Mouse (Mus musculus) forebrain, embryonic 12.5 days (tissue): ENCODE measurements around the gene Clip3. TPM values are rescaled to one million over a fixed set of nuclear protein-coding genes. Genes with fewer than 3 reads are reported as not detected.

Source experiments
- ATAC-seq: fragments of 200-750 bp; cut with Nextera tagmentation; 2 replicates; pipeline ENCODE4 v1.8.0; 2017; ENCODE audit warnings: moderate TSS enrichment; ENCODE audit not compliant: low FRiP score
- H3K27ac ChIP-seq: fragments of 300-500 bp; sonication (generic); 2 replicates; pipeline ENCODE4 v1.5.1; 2016; ENCODE audit warnings: mild to moderate bottlenecking
- H3K27me3 ChIP-seq: fragments of 300-500 bp; sonication (generic); 2 replicates; pipeline ENCODE4 v1.6.1; 2016; ENCODE audit warnings: mild to moderate bottlenecking
- H3K36me3 ChIP-seq: fragments of 300-500 bp; sonication (generic); replicated peaks from 2 replicates; pipeline ENCODE4 v1.6.1; 2016; ENCODE audit warnings: mild to moderate bottlenecking
- H3K4me1 ChIP-seq: fragments of 300-500 bp; sonication (generic); 2 replicates; pipeline ENCODE4 v1.6.1; 2016
- H3K4me2 ChIP-seq: fragments of 300-500 bp; sonication (generic); 2 replicates; pipeline ENCODE4 v1.6.1; 2016; ENCODE audit warnings: mild to moderate bottlenecking, moderate library complexity
- H3K4me3 ChIP-seq: fragments of 300-500 bp; sonication (generic); replicated peaks from 2 replicates; pipeline ENCODE4 v1.5.1; 2016; ENCODE audit warnings: mild to moderate bottlenecking
- H3K9ac ChIP-seq: fragments of 300-500 bp; sonication (generic); 2 replicates; pipeline ENCODE4 v1.6.1; 2016; ENCODE audit warnings: mild to moderate bottlenecking
- H3K9me3 ChIP-seq: fragments of 300-500 bp; sonication (generic); 2 replicates; pipeline ENCODE4 v1.6.1; 2016
- WGBS: fragments of 180-500 bp; shearing (Covaris S2); methylation state at CpG from one replicate; pipeline ENCODE4 v1.1.7; 2016; 5-methylcytosine and 5-hydroxymethylcytosine counted together
- polyA plus RNA-seq: library from polyadenylated mRNA; unstranded; fragments of >200 nt; fragmentation: Nextera tagmentation; extraction: Ambion mirVana; gene quantifications from 2 replicates; pipeline ENCODE4 v1.2.1, GENCODE M21; 2016

Clip3 gene
- polyA plus RNA-seq, 1 experiment from 2014 or later, result 77.2 TPM

- H3K4me1 ChIP-seq, result peaks cover 23% of the 10 kb centered on the region
- H3K4me3 ChIP-seq, result no peak overlapping the region
- H3K36me3 ChIP-seq, result no peaks in the 10 kb centered on the region
- H3K27ac ChIP-seq, result no peak overlapping the region
- no peak overlapping the region for H3K4me2 ChIP-seq
- WGBS, result 57% methylated on average over 5 of the region's 5 CpGs
- no peak overlapping the region for H3K9ac ChIP-seq
- no peak for ATAC-seq
- H3K27me3 ChIP-seq, result peaks cover 39% of the 10 kb centered on the region
- no peaks in the 10 kb centered on the region for H3K9me3 ChIP-seq
Measured at GRCm38 (mm10) chr7:30334563-30334962, 43.0 kb downstream of the Clip3 start.

- H3K4me3 ChIP-seq, result no peak overlapping the region
- H3K27ac ChIP-seq, result no peak overlapping the region
- no peaks in the 10 kb centered on the region for H3K36me3 ChIP-seq
- H3K27me3 ChIP-seq, result peaks cover 43% of the 10 kb centered on the region
- H3K9me3 ChIP-seq, result no peaks in the 10 kb centered on the region
- 71% methylated on average over 6 of the region's 6 CpGs for WGBS
- H3K4me2 ChIP-seq, result no peak overlapping the region
- no peak for ATAC-seq
- H3K9ac ChIP-seq, result no peak overlapping the region
- peaks cover 23% of the 10 kb centered on the region for H3K4me1 ChIP-seq
Measured at GRCm38 (mm10) chr7:30335688-30336087, 44.2 kb downstream of the Clip3 start.

GRCm38 (mm10) chr7:30336384-30336783 lies 44.9 kb downstream of the Clip3 start:
- Histone ChIP-seq H3K4me3 (no peak overlapping the region), H3K27me3 (peaks cover 48% of the 10 kb centered on the region), H3K36me3 (no peaks in the 10 kb centered on the region), H3K4me1 (peaks cover 20% of the 10 kb centered on the region), H3K9me3 (no peaks in the 10 kb centered on the region), H3K27ac (no peak overlapping the region), H3K9ac (no peak overlapping the region; the same call in 1 of the 2 replicates), H3K4me2 (peak overlapping the region; percentile 11; the same call in 1 of the 2 replicates)
- peak; percentile 57 for ATAC-seq
- WGBS, result 2% methylated on average over 9 of the region's 9 CpGs

- Histone ChIP-seq H3K4me3 (no peak overlapping the region), H3K27me3 (peaks cover 42% of the 10 kb centered on the region), H3K4me1 (no peaks in the 10 kb centered on the region), H3K27ac (no peak overlapping the region), H3K4me2 (no peak overlapping the region), H3K9ac (no peak overlapping the region), H3K9me3 (no peaks in the 10 kb centered on the region), H3K36me3 (no peaks in the 10 kb centered on the region)
- ATAC-seq, result no peak
- WGBS, result 67% methylated on average over 5 of the region's 5 CpGs
Measured at GRCm38 (mm10) chr7:30339432-30340109, 48.0 kb downstream of the Clip3 start.

GRCm38 (mm10) chr7:30346635-30347379 lies 55.3 kb downstream of the Clip3 start:
- Histone ChIP-seq H3K4me1 (no peaks in the 10 kb centered on the region), H3K4me3 (no peak overlapping the region), H3K4me2 (no peak overlapping the region), H3K9me3 (no peaks in the 10 kb centered on the region), H3K9ac (no peak overlapping the region), H3K36me3 (no peaks in the 10 kb centered on the region), H3K27me3 (peaks cover 58% of the 10 kb centered on the region), H3K27ac (no peak overlapping the region)
- ATAC-seq, result no peak
- WGBS, result 30% methylated on average over 21 of the region's 21 CpGs

GRCm38 (mm10) chr7:30347828-30348227 lies 56.3 kb downstream of the Clip3 start:
- Histone ChIP-seq H3K9me3 (no peaks in the 10 kb centered on the region), H3K27ac (no peak overlapping the region), H3K4me2 (peak overlapping the region; percentile 36), H3K27me3 (peaks cover 54% of the 10 kb centered on the region), H3K9ac (no peak overlapping the region), H3K36me3 (no peaks in the 10 kb centered on the region), H3K4me3 (peak overlapping the region; percentile 11; the same call in 1 of the 2 replicates), H3K4me1 (no peaks in the 10 kb centered on the region)
- ATAC-seq, result peak; percentile 75
- WGBS, result 4% methylated on average over 30 of the region's 30 CpGs

- Histone ChIP-seq H3K9ac (no peak overlapping the region), H3K4me3 (no peak overlapping the region), H3K36me3 (peaks cover 13% of the 10 kb centered on the region), H3K4me1 (peaks cover 14% of the 10 kb centered on the region), H3K27ac (no peak overlapping the region), H3K4me2 (no peak overlapping the region), H3K27me3 (peaks cover 16% of the 10 kb centered on the region), H3K9me3 (no peaks in the 10 kb centered on the region)
- ATAC-seq, result peak; percentile 65
- WGBS, result 18% methylated on average over 6 of the region's 6 CpGs
Measured at GRCm38 (mm10) chr7:30353279-30353822, 61.8 kb downstream of the Clip3 start.

- peak; percentile 49; the same call in 1 of the 2 replicates for ATAC-seq
- H3K27ac ChIP-seq, result 0 out of 2 replicates have a peak overlapping the region, but pooled peaks have one; percentile 31
- H3K27me3 ChIP-seq, result peaks cover 9% of the 10 kb centered on the region
- 77% methylated on average over 4 of the region's 4 CpGs for WGBS
- H3K4me1 ChIP-seq, result peaks cover 20% of the 10 kb centered on the region
- no peaks in the 10 kb centered on the region for H3K9me3 ChIP-seq
- H3K36me3 ChIP-seq, result peaks cover 13% of the 10 kb centered on the region
- H3K4me3 ChIP-seq, result no peak overlapping the region
- no peak overlapping the region for H3K9ac ChIP-seq
- H3K4me2 ChIP-seq, result no peak overlapping the region
Measured at GRCm38 (mm10) chr7:30354059-30354458, 62.5 kb downstream of the Clip3 start.

Other genes starting within 250 kb of the Clip3 start
- gene Zfp14, start 240.3 kb upstream of the Clip3 start, polyA plus RNA-seq, result 6.0 and 6.1 TPM in 2 replicates
- gene Zfp82, start 218.8 kb upstream of the Clip3 start, polyA plus RNA-seq, result 4.7 and 8.9 TPM in 2 replicates
- gene Gm26920, start 201.3 kb upstream of the Clip3 start, polyA plus RNA-seq, result 2.7 and 6.9 TPM in 2 replicates
- gene Zfp566, start 201.2 kb upstream of the Clip3 start, polyA plus RNA-seq, result 13.5 and 16.2 TPM in 2 replicates
- 129 TPM in 2 replicates for gene Zfp260, start 197.0 kb upstream of the Clip3 start, polyA plus RNA-seq
- gene Zfp382, start 169.8 kb upstream of the Clip3 start, polyA plus RNA-seq, result 16.1 and 21.2 TPM in 2 replicates
- gene Zfp146, start 122.0 kb upstream of the Clip3 start, polyA plus RNA-seq, result 23.6 and 25.8 TPM in 2 replicates
- gene Cox7a1, start 107.6 kb upstream of the Clip3 start, polyA plus RNA-seq, result 3.0 and 3.7 TPM in 2 replicates
- gene Capns1, start 92.9 kb upstream of the Clip3 start, polyA plus RNA-seq, result 44.5 and 51.3 TPM in 2 replicates
- gene Polr2i, start 59.8 kb upstream of the Clip3 start, polyA plus RNA-seq, result 164 TPM in 2 replicates
- gene Tbcb, start 59.5 kb upstream of the Clip3 start, polyA plus RNA-seq, result 245 and 256 TPM in 2 replicates
- gene Ovol3, start 56.0 kb upstream of the Clip3 start, polyA plus RNA-seq, result 0.28 TPM in 1 of 2 replicates, not detected in the other
- gene Thap8, start 11.6 kb upstream of the Clip3 start, polyA plus RNA-seq, result 0.51 and 0.68 TPM in 2 replicates
- 17.2 and 18.6 TPM in 2 replicates for gene Wdr62, start 11.3 kb upstream of the Clip3 start, polyA plus RNA-seq
- gene Alkbh6, start 17.0 kb downstream of the Clip3 start, polyA plus RNA-seq, result 73.2 and 79.0 TPM in 2 replicates
- gene Syne4, start 23.1 kb downstream of the Clip3 start, polyA plus RNA-seq, result 21.8 and 23.5 TPM in 2 replicates
- 2.0 TPM in 1 of 2 replicates, not detected in the other for gene E130208F15Rik, start 30.0 kb downstream of the Clip3 start, polyA plus RNA-seq
- 22.0 and 23.8 TPM in 2 replicates for gene Sdhaf1, start 32.2 kb downstream of the Clip3 start, polyA plus RNA-seq
- 7.3 and 8.1 TPM in 2 replicates for gene Lrfn3, start 71.0 kb downstream of the Clip3 start, polyA plus RNA-seq
- gene Tyrobp, start 122.0 kb downstream of the Clip3 start, polyA plus RNA-seq, result 11.3 and 11.7 TPM in 2 replicates
- gene Hcst, start 128.1 kb downstream of the Clip3 start, polyA plus RNA-seq, result not detected in 2 replicates
- 0.97 and 1.4 TPM in 2 replicates for gene Nfkbid, start 130.0 kb downstream of the Clip3 start, polyA plus RNA-seq
- 214 and 237 TPM in 2 replicates for gene Aplp1, start 153.8 kb downstream of the Clip3 start, polyA plus RNA-seq
- 1.1 and 1.6 TPM in 2 replicates for gene Kirrel2, start 166.0 kb downstream of the Clip3 start, polyA plus RNA-seq
- 0.09 and 0.35 TPM in 2 replicates for gene Nphs1, start 166.6 kb downstream of the Clip3 start, polyA plus RNA-seq
- not detected in 2 replicates for gene Prodh2, start 201.9 kb downstream of the Clip3 start, polyA plus RNA-seq
- gene Arhgap33, start 243.3 kb downstream of the Clip3 start, polyA plus RNA-seq, result 89.4 and 98.9 TPM in 2 replicates